Mouse (Mus musculus) kidney, postnatal 25 days (tissue): ENCODE data around the gene Manf.

Experiments used
- DNase-seq, 2 experiments: peaks; one replicate each; pipeline ENCODE4 v3.0.0; 2021; ENCODE audit warnings: mixed read lengths in 2 of 2

Gene Manf

DNA sequence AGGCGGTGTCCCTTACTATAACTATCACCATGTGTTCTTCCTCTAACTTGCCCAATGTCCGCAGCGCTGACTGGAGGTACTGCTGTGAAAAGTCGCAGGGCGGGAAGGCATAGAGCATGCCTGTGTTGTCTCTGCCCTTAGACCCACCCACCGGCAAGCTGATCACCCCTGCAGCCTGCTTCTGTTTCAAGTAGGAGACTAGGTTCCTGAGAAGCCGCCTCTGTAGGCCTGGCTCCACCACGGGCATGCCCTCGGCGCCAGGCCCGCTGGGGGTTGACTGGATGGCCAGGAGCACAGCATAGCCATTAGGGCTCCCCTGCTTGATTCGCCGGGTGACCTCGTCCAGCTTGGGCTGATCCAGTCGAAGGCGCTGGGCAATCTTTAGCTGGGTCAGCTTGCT lies 7.5 kb downstream of the Manf start:
- no peak for DNase-seq

DNA sequence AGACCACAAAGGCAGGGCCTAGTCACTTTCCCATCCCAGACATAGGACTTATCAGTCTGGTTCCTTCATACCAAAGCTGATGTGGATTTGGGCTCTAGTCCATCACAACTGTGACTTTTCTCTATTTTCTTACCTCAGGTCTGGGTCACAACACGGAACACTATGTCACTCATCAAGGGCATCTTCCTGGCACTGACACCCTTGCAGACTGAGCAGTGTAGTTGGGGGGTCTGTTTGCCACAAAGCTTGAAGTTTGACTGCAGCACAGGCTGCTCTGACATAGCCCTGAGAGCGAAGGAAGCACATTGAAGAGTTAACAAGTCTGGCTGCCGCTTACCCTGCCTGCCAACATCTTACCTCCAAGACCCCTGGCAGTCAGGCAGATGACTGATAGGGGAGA lies 8.7 kb downstream of the Manf start:
- DNase-seq = no peak

- no peak for DNase-seq
Measured at GRCm38 (mm10) chr9:106882176-106882575, 9.6 kb downstream of the Manf start.

DNA sequence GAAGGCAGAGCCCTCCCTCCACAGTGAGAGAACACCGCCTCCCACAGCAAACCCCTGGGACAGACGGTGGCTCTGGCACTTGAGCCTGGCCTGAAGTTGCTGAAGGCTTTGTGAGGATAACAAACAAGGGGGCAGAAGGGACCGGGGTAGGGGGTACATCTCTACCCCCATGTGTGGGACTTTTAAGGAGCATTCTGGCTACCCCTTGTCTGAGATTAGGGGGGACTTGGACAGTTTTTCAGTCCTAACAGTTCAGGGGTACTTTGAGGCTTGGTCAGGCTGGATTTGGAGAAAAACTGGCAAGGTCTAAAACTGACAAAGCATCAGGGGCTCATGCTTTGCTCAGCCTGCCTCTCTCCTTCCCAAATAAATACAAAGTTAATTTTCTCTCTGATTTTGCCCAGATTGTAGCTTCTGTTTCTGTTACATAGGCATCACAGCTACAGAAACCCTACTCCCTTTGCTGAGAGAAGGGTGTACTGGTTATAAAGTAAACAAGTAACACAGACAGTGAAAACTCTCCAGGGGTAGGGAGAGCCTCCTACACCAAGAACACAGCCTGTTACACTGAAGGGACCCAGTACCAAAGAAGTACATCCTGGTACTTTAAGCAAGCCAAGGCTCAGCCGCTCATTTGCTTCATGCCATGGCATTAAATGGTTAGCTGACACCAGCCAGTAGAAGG lies 10.6 kb downstream of the Manf start:
- DNase-seq = no peak

DNA sequence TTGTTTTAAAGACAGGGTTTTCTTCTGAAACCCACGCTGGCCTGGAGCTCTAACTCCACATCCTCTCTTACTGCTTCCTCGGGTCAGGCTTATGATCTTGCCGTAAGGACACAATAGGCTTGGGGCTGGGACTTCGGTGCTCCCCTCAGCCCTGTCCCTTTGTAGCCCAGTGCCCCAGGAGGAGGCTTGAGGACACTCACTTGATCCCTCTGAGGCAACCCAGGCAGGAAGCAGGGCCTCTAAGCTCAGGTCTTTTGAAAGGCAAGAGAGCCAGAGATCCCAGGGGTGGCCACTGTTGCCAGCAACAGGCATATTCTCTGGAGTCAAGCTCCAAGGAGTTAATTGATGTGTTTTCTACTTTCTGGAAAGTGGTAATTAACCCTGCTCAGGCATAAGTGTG lies 12.3 kb downstream of the Manf start:
- DNase-seq = no peak

DNA sequence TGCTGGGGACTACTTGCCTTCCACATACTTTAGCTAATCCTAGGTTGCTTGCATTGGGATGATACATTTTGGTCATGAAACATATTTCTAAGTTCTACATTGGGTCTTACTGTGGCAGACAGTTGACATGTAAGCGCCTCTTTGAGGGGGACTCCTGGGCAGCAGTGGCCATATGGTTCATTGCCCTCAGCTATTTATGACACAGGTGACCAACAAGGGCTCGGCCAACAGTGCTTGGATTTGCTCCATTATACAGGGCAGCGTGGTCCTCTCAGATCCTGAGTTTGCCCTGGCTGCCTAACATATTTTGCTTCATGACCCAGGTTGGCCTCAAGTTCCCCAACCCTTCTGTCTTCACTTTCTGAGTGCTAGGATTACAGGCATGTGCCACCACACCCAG lies 15.1 kb downstream of the Manf start:
- no peak for DNase-seq

- no peak for DNase-seq
Measured at GRCm38 (mm10) chr9:106874216-106874615, 17.6 kb downstream of the Manf start.

DNA sequence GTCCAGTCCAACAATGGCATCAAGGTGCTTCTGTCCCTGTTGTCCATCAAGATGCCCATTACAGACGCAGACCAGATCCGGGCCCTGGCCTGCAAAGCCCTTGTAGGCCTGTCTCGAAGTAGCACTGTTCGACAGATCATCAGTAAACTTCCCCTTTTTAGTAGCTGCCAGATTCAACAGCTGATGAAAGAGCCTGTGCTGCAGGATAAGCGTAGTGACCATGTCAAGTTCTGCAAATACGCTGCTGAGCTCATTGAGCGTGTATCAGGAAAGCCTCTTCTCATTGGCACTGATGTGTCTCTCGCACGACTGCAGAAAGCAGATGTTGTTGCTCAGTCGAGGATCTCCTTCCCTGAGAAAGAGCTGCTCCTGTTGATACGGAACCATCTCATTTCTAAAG lies 33.7 kb downstream of the Manf start:
- DNase-seq = no peak

DNA sequence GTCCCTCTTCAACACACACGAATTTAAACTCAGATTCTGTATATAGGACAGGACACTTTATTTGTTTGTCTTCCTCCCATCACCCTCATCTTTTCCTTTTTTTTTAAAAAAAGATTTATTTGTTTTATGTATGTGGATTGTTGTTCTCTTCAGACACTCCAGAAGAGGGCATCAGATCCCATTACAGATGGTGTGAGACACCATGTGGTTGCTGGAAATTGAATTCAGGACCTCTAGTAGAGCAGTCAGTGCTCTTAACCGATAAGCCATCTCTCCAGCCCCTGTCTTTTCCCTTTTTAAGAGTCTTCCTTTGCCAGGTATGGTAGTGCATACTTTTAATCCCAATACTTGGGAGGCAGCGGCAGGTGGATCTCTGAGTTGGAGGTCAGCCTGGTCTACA lies 35.1 kb downstream of the Manf start:
- DNase-seq = no peak

DNA sequence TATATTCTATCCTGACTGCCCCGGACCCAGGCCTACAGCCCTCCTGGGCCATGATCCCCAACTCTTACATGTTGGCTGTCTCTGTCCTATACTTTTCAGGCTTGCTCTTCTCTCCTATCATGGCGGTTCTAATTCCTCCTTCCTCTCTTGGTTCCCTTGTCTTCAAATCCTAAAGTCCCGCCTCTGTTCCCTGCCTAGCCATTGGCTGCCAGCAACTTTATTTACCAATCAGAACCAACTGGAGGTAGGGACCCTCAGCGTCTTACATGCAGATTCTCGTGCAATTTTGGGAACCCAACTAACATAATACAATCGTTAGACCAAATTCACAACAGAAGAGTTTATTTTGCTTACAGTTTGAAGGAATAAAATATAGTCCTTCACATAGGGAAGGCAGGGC lies 49.0 kb downstream of the Manf start:
- DNase-seq = no peak

- DNase-seq = no peak
Measured at GRCm38 (mm10) chr9:106840569-106840968, 51.2 kb downstream of the Manf start.

DNA sequence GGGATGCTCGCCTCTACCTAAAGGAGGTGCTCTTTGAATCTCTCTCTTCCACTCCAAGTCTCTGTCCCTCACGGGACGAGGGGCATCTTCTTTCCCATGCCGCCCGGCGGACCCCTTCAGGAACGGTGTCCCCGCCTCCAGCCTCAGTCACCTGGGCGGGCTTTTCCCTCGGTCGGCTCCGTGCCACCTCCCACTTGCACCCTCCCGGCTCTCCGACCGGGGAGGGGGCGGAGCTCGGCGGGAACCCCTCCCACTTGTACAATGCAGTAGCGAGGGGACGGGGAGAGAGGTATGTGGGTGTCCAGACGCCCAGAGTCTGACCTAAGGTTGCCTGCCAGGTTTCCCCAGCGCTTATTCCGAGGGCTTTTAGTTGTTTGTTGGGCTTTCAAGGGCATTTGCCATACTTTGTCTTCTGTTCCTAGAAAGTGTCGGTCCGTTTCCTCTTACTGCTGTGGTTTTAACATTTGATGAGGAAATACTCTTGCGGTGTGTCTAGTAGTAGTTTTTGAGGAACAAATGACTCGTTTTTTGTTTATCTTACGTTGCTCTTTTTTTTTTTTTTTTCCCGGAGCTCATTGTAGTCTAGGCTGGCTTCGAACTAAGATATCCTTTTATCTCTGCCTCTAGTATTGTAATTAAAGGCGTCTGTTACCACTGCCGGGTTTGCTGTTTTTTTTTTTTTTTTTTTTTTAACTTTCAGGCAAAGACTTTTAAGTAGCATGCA lies 69.2 kb downstream of the Manf start:
- peak; percentile 94 to 96 for DNase-seq

DNA sequence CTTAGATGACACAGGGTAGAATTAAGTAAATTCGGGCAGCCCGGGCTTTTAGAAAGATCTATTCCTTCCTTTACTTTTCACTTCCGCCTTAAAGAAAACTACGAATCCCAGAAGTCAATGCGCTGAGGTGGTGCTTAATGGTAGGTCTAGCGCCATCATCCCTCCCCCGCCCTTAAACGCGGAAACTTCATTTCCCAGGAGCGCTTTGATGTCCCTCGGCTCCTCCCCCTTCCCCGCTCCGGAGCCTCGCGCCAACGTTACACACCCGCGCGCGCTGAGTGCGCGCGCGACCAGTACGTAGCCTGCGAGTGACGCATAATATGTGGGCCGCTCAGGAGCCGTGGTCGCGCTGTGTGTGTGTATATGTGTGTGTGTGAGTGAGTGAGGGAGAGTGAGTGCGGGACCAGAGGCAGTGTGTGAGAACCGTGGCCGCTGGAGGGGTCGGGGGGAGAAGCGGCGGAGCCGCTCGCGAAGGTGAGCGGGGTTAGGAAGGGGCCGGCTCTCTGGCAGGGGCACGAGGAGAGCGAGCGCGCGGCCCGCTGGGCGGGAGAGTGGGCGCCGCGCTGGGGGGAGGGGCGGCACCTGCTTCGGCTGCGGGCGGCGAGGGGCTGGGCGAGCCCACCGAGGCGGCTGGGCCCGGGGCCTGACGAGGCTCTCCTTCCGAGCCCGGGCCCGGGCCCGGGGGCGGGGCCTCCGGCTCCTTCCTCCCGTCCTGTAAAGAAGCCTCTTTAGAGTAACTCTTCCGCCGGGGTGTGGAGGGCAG lies 70.0 kb downstream of the Manf start, which contains the start of gene Dcaf1:
Gene Dcaf1 (plus strand): TSS at position 257 of the 763 bp plus-strand sequence.
- DNase-seq = peak; percentile 96 to 98

DNA sequence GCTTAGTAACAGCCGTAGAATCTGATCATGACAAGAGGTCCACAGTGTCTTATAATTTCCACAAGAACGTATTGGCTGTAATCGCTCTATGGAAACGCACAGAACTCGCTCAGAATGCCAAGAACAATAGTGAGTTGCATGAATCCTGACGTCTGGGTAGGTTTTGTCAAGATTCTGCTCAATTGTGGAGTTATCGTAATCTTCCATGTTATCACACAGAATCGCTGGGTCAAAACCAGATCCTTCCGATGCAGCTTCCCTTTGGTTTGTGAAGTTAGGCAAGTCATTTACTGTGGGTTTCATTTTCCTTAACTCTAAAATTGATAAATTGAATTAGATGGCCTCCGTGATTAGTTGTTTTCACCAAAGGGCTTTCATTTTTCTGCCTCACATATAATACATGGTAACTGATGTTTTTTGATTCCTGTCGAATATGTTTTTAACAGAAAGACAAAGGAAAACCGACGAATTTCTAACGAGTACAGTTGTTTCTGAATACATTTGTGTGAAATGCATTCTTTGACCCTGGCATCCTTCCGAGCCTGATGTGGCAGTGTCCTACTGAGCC lies 70.6 kb downstream of the Manf start:
- DNase-seq = no peak

- peak in 1 of 2 experiments; percentile 33 for DNase-seq
Measured at GRCm38 (mm10) chr9:106819201-106819600, 72.6 kb downstream of the Manf start.

GRCm38 (mm10) chr9:106818191-106818590 lies 73.6 kb downstream of the Manf start:
- DNase-seq = no peak

- DNase-seq = no peak
Measured at GRCm38 (mm10) chr9:106806503-106806902, 85.3 kb downstream of the Manf start.

DNA sequence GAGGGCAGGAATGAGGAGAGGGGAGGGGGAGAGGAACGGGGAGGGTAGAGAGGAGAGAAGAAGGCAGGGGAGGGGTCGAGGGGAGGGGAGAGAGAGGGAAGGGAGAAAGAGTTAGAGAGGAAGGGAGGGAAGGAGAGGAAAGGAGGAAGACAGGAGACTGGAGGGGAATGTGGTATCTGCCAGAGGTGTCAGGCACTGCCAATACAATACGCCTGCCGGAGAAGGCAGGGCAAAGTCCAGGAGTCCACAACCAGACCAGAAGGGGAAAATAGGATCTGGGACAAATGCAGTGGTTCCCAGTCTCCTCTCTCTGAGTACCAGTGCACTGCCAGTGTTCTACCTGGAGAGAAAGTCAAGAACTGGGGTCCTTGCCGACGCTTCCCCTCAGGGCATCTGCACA lies 100.9 kb downstream of the Manf start:
- DNase-seq = peak; percentile 58 to 77

DNA sequence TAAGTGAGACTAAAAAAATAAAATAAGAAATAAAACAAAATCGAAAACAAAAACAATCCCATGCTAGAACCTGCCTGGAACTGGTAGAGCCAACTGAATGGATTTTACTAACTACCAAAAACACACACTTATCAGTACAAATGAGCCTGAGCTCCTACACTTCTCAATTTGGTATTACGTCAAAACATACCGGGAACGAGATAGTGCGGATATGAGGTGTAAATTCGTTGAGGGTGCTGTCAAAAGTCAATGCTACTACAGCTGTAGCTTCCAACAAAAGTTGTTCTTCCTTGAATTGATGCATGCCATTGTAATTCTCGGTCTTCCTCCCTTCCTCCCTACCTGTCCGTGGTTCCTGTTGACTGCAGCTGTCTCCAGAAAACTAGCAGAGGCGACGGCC lies 102.4 kb downstream of the Manf start:
- no peak for DNase-seq

GRCm38 (mm10) chr9:106788812-106789321 lies 102.9 kb downstream of the Manf start, which contains the start of gene Rad54l2:
Gene Rad54l2, minus strand, starts transcription at chr9:106789194.
- peak; percentile 87 to 93 for DNase-seq
